Mouse (Mus musculus) layer of hippocampus, postnatal 14 days (tissue): ENCODE measurements around the gene Golgb1. TPM values are rescaled to one million over a fixed set of nuclear protein-coding genes. Genes with fewer than 3 reads are reported as not detected.
"Not testable (repeated sequence)": the region's sequence is repeated elsewhere in the genome, so short reads cannot be mapped to it uniquely, and the experiment has no call there.

Experiments
- DNase-seq, 2 experiments: peaks; one replicate each; pipeline ENCODE4 v3.0.0; 2021 to 2022; ENCODE audit warnings: low spot score in 2 of 2, mixed read lengths in 1 of 2
- long read RNA-seq, 2 experiments: library from polyadenylated mRNA; stranded (forward); transcript quantifications; one replicate each; pipeline ENCODE4 v2.0.0; 2021
- total RNA-seq, 2 experiments: library from RNA; stranded (reverse); gene quantifications; 2 replicates each; pipeline ENCODE4 v1.2.3; 2021

The Golgb1 gene
- 10 to 100 TPM; 68.8 to 73.3 TPM for total RNA-seq
- long read RNA-seq, experiment 1, partial matches to known transcripts: 4 of 7 reads
- long read RNA-seq, experiment 1, other reads (novel, unspliced or antisense): 2 of 7 reads
- long read RNA-seq, experiment 2, partial matches to known transcripts: 1 of 10 reads
- long read RNA-seq, experiment 2, other reads (novel, unspliced or antisense): 8 of 10 reads

DNA sequence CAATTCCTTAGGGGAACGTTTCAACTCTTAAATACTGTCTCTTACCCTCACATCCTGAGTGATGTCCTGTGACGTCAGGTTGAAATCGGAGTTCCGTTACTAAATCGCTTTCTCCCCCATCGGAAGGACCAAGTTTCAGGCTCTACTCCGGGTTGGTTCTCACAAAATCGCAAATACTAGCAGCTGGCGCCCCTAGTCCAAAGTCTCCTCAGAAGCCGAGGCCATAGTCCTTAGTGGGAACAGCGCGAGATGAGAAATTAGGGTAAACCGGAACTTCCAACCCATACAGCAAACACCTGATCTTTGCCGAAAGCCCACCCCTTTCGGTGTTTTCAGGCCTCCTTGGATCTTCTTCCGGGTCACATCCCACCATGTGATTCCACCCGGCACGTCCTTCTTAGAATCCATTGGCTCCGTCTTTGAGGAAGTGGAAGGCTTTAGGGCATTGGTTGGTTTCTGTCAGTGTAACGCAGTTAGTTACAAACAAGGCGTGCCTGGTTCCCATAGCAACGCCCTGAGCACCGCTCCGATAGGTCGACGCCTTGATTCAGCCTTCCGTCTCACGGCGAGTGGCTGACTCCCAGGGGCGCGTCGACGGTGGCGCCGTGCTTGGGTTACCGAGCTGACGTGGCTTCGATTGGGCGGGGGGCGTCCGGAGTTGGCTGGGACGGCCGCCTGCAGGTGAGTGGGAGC is at the start of gene Golgb1, which contains the start of gene Eaf2:
Golgb1 (plus strand) TSS at position 558 of the 693 bp plus-strand sequence.
Eaf2 (minus strand) TSS at position 421 of the 693 bp plus-strand sequence.
- DNase-seq: peak; percentile 94 to 99

DNA sequence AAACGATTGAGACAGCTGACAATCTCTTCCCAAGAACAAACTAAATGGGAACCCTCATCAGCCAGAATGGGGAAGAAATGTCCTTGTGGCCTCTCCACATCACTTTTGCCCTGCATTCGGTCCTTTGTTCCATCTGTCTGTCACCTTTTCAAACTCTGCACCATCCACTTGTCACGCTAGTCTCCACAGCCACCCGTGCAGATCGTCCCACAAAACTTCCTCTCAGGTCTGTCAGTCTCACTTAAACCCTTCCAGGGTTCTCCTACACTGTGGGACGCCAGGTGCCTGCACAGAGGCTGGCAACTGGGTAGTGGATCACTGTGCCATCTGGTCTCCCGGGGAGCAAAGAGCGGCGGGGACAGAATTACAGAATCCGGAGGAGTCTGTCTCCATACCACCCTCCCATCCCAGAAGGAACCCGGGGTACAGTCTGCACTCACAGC is 47.3 kb upstream of the Golgb1 start:
- DNase-seq: no peak

DNA sequence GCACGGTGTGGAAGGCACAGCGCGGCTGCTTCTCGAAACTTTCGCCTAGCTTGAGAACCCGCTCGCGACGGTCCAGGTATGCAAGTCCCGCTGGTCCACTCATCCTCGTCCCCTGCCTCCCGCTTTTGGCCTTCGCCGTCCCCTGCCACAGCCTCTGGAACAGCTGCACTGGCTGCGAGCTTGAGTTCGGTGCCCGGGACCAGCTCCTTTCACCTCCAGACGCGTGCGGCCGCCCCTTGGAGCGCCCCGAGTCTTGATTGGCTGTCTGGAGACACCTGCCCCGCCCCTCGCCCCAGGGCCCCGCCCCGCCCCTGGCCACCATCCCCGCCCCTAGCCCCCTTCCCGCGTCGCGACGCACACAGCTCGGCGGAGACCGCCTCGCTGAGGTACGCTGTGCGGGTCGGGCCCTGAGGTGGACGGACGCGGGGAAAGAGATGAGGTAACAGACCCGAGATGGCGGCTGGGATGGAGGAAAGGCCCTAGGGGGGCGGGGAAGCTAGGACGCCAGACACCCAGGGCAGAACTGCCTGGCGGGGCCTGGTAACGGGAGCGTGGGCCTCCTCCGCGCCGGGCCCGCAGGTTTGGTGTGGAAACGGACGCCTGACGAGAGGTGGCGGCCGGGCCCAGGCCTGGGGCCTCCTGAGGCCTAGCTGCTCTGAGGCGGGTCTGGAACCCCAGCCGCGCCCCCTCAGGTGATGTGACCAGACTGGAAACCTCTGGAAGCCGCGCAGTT is 46.7 kb upstream of the Golgb1 start, which contains the start of gene Iqcb1:
Iqcb1 (plus strand) TSS at position 332 of the 733 bp plus-strand sequence.
- peak; percentile 74 to 75 for DNase-seq

DNA sequence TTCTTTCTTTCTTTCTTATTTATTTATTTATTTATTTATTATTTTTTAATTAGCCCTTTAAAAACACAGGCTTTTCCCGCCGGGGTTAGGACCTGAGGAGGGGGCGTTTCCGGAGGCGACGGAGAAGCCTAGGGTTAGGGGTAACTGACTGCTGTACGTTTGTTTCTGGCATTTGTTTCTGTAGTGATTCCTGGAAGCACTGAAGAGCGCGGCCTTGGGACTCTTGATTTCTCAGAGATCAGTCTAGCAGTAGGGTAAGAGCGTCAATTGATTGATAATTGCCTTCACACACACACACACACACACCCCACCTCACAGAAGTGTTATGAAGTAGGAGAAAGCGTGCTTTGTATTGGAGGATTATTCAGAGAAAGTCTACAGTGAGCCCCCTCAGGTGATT is 46.1 kb upstream of the Golgb1 start:
- peak in 1 of 2 experiments; percentile 15 for DNase-seq

DNA sequence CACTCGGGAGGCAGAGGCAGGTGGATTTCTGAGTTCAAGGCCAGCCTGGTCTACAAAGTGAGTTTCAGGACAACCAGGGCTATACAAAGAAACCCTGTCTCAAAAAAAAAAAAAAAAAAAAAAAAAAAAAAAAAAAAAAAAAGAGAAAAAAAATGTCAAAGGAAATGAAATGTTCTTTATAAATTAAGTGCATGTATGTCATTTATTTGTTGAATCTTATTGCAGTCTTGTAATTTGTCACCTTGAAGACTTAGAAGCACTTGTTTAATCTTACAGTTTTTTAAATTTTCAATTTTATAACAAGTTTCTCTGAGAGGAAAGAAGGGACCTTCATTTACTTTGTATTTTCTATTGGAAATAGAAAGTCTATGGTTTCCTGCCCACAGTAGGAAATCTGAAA is 28.0 kb upstream of the Golgb1 start:
- DNase-seq: not testable (repeated sequence)

DNA sequence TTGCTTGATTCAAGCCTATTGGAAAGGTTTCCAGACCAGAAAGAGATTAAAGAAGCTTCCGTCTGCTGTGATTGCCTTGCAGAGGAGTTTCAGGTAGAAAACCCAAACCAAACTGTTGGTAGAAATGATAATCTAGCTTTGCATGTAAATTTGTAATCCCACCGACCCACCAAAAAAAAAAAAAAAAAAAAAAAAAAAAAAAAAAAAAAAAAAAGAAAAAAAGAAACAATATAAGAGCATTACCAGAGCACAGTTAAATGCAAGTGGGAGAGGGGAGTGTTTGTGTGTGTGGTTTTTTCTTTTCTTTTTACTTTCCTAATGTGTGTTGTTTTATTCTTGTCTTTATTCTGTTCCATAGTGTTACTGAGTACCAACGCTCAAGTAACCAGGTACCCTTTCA is 23.7 kb upstream of the Golgb1 start:
- no peak for DNase-seq

DNA sequence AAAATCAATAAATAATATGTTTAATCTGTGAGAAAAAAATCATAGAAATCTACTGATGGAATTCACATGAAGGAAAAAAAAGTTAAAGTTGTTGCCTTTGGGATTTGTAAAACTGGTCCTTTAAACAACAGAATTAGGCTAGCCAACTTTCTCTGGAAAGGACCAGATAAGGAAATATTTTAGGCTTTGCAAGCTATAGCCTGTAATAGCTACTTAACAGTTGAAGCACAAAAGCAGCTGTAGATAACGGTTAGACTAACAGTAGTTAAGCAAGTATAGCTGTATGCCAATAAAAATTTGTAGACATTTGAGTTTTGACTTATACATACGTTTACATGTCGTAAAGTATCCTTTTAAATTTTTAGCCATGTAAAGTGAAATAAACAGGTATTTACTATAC is 11.4 kb upstream of the Golgb1 start:
- no peak for DNase-seq

DNA sequence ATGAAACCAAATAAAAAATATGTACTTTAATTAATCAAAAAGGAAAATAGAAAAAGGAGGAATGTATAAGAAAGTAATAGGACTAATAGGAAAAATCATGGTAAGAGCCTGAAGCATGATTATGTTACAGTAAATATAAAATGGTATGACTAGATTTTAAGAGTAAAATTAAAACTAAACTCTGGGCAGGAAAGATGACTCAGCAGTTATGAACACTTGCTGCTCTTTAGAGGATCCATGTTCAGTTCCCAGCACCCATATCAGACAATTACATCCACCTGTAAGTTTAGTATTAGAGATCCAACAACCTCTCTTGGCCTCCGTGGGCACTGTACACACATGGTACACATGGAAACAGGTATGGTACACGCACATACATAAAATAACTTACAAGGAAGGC is 5.5 kb upstream of the Golgb1 start:
- DNase-seq: no peak

DNA sequence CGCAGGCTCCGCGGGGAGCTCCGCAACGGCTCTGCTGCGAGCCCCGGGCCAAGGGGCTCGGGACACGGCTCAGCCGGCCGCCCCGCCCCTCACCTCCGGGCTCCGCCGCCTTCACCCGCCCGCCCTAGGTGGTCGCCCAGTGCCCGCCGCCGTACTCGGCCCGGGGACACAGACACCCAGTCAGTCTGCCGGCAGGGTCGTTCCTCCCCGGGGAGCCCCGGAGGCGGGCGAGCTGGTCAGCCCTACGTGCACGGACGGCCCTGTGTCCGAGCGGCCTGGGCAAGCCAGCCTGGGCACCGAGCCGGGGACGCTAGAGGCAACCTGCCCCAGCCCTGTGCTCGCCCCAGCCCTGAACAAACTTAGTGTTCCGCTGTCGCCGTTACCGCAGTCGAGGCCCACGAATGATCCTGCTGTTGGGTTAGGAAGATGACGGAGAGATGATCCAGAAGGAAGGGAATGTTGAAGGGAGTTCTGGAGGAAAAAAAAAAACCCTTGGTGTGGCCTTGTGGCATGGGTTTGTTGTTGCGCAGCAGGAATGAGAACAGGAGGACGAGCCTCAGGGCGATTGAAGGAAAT is 424 bp downstream of the Golgb1 start:
- DNase-seq: peak in 1 of 2 experiments; percentile 40

DNA sequence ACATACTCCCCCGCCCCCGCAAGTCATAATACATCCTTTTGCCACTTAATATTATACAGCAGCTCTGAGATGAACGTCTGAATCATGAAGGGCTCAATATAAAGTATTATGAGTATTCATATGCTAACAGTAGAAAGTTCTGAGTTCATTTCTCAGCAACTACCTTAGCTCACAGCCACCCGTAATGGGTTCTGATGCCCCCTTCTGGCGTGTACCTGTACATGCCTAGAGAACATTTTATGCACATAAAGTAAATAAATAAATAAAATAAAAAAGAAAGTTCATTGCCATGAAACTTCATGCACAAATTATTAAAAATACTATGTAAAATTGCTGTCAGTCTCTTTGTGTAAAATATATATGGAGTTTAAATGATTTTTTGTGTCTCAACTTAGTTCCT is 2.4 kb downstream of the Golgb1 start:
- no peak for DNase-seq

DNA sequence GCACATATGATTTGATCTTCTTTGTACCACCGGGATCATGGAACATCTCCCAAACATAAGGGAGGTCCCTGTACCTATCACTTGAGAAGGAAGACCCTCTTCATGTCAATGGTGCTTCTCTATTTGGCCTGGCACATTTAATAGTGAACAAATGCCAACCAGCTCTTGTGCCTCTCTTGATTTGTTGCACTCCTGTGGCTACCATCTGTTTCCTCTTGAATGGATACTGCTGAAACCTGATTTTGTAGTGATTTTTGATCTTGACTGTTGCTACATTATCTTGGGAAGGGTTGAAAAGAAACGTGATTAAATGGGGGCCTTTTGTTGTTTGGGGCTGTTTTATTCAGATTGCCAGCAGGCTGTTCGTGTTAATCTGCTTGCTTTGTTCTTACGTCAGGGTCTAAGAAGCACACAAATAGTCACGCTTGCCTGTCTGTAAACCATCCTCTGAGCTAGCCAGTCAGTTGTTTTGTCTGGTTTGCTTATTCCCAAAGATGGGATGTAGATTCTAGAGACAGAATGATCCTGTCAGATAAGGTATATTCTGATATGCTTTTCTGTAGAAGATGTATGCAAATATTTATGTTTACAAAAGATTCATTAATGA is 7.9 kb downstream of the Golgb1 start:
- no peak for DNase-seq

DNA sequence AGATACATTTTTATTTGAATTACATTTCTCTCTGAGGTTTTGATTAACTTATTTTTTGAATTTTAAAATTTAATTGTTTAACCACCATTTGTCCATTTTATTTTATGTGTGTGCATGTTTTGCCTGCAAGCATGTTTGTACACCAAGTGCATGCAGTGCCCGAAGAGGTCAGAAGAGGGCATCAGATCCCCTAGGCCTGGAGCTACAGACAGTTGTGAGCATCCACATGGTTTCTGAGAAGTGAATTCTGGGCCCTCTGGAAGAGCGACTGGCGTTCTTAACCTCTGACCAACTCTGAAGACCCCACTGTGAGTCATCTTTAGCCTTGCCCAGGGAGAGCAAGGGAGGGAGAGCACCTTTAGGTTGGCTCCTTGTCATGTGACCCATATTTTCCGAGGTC is 9.9 kb downstream of the Golgb1 start:
- no peak for DNase-seq

DNA sequence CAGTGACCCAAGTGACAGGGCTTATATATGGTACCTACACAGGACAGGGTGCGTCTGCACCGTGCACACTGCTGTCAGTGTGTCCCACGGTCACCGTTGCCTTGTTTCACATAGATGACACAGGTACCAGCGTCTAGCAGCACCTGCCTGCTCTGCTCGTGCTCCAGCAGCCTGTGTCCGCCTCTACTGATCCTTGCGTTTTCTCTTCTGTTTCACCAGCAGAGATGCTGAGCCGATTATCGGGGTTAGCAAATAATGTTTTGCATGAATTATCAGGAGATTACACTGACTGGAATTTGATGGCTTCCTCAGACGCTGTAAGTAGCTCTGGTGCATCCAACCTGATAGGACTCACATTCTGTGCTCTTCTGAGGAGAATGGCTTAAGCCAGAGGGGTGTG is 11.0 kb downstream of the Golgb1 start:
- no peak for DNase-seq

DNA sequence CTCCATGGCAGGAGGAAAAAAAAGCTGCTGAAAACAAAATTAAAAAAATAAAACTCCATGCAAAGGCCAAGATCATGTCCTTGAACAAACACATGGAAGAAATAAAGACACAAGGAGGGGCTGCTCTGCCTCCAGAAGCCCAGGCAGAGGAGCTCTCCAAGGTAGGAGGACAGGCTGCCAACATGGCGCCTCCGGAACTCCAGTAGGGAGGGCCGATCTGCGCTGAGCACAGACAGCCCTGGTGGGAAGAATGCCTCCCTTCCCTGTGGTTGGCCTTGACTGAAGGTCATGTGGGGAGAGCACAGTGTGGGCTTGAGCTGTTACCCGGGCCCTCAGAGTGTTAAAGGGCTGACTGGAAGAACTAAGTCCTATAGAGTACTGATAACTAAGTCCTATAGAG is 12.6 kb downstream of the Golgb1 start:
- DNase-seq: no peak

DNA sequence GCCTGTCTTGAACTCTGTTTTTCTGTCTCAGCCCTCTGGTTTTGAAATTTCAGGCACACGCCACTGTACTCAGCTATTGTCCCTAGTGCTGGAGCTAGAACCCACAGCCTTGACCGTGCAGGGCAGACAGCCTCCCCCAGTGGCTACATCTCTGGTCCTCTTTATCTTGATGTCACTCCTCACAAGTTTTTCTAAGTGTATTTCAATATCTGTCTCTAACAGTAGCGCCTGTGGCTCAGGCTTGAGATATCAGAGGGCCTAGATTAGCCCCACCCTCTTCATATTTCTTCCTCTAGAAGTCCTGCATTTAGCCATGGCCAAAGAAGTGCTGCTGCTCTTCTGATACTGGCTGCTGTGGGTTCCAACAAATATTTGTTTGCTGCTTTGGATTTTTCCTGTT is 15.6 kb downstream of the Golgb1 start:
- no peak for DNase-seq

DNA sequence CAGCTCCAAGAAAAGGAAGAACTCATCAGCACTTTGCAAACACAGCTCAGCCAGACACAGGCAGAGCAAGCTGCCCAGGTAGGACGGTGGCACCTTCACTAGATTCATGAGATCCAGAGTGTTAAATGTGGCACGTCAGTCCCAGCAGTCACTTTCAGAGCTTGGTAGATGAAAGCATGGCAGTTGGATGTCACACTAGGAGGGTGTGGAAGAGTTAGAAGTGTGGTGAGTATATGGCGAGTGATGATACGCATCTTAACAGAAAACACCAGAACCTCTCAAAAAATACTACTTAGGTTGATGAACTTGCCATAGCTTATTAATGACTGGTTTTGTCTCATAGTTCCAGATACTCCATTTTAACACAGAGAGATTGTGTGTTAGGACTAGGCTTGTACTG is 16.5 kb downstream of the Golgb1 start:
- DNase-seq: no peak

DNA sequence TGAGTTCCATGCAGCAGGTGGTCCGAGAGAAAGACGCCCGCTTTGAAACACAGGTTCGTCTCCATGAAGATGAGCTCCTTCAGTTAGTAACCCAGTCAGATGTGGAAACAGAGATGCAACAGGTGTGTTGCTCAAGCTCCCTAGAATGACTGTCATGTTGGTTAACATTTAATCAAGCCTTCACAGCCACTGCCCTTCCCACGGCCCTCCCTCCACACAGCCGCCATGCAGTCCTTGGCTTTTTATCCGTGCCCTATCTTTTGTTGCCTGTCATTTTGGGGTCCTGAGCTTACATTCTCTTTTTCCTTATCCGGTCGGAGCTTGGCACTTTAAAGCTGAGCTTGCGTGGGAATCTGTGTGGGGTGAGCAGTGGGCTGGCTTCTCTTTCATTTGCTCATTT is 18.4 kb downstream of the Golgb1 start:
- no peak for DNase-seq

DNA sequence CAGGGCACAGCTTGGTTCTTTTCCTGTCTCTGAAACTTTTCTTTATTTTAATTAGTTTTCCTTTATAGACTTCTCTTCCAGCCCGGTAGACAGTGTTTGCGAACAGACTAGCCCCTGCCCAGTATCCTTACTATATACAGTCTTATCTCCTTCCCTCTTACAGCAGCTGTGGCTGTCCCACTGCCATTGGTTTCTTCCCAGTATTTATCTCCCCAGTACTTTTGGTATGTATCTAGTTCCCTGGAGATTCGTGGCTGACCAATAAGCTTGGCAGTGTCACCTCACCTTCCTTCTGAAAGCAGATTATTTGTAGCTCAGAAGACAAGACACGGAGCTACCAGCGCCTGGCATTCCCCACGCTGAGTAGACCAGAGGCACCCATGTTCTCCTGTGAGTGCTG is 21.8 kb downstream of the Golgb1 start:
- DNase-seq: no peak

DNA sequence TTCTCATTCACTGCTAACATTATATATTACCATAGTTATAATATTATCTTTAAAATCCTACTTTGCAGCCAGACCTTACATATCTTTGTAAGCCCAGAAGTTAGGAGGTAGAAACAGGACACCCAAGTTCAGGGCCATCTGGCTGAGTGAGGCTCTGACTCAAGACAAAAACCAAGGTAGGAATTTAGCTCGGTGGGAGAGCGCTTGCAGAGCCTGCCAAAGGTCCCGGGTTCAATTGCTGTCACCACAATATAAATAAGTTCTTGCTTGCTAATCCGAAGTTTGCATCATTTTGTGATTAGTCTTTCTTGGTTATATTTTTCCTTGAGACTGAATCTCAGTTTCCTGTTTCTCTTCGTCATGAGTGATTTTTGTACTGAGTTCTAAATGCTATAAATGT is 28.2 kb downstream of the Golgb1 start:
- DNase-seq: no peak

DNA sequence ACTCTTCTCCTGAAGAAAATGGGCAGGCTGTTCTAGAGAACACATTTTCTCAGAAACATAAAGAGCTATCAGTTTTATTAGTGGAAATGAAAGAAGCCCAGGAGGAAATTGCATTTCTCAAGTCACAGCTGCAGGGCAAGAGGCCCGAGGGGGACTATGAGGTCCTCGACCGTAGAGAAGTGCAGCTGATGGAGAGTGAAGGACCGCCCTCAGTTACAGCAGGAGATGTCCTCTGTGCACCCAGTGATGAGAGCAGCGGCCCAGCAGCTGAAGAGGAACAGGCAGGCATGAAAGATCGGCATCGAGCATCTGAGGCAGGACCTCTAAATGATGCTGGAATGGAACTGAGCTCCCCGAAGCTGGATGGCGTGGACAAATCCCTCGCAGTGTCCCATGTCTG is 37.0 kb downstream of the Golgb1 start:
- no peak for DNase-seq

DNA sequence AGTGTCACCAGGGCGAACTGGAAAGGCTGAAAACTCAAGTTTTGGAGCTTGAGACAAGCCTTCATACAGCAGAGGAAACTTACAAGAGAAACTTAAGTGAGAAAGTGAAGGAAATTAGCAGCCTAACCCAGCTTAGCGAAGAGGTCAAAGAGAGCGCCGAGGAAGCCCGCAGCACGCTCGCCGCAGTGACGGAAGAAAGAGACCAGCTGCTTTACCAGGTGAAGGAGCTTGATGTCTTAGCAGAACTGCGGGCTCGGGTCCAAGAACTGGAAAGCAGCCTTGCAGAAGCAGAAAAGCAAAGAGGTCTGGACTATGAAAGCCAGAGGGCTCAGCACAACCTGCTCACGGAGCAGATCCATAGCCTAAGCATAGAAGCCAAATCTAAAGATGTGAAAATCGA is 37.4 kb downstream of the Golgb1 start:
- no peak for DNase-seq
